Mouse (Mus musculus) liver, embryonic 16.5 days (tissue): ENCODE data around the gene Smarcd3. TPM values are rescaled to one million over a fixed set of nuclear protein-coding genes. Genes with fewer than 3 reads are reported as not detected.
"Not testable (repeated sequence)": the region's sequence is repeated elsewhere in the genome, so short reads cannot be mapped to it uniquely, and the experiment has no call there.

Experiments used
- ATAC-seq: fragments of 200-750 bp; cut with Nextera tagmentation; 2 replicates; pipeline ENCODE4 v1.8.0; 2017; ENCODE audit warnings: low read depth, mild to moderate bottlenecking, moderate number of reproducible peaks, moderate library complexity
- H3K27ac ChIP-seq: fragments of 300-500 bp; sonication (generic); 2 replicates; pipeline ENCODE4 v1.5.1; 2014; ENCODE audit warnings: mild to moderate bottlenecking, low read length
- H3K27me3 ChIP-seq: fragments of 300-500 bp; sonication (generic); 2 replicates; pipeline ENCODE4 v1.6.1; 2014; ENCODE audit warnings: low read depth, low read length, mixed read lengths; ENCODE audit not compliant: control insufficient read depth, insufficient read depth
- H3K36me3 ChIP-seq: fragments of 300-500 bp; sonication (generic); 2 replicates; pipeline ENCODE4 v1.6.1; 2014; ENCODE audit warnings: mild to moderate bottlenecking; ENCODE audit not compliant: control insufficient read depth, insufficient read depth
- H3K4me1 ChIP-seq: fragments of 300-500 bp; sonication (generic); 2 replicates; pipeline ENCODE4 v1.6.1; 2014; ENCODE audit warnings: low read depth, low read length, mixed read lengths; ENCODE audit not compliant: control insufficient read depth
- H3K4me2 ChIP-seq: fragments of 300-500 bp; sonication (generic); 2 replicates; pipeline ENCODE4 v1.6.1; 2014; ENCODE audit warnings: low read depth, low read length, mixed read lengths
- H3K4me3 ChIP-seq: fragments of 300-500 bp; sonication (generic); 2 replicates; pipeline ENCODE4 v1.5.1; 2014; ENCODE audit warnings: low read depth, mild to moderate bottlenecking, low read length
- H3K9ac ChIP-seq: fragments of 300-500 bp; sonication (generic); 2 replicates; pipeline ENCODE4 v1.6.1; 2014; ENCODE audit warnings: low read depth, low read length
- H3K9me3 ChIP-seq: fragments of 300-500 bp; sonication (generic); replicated peaks from 2 replicates; pipeline ENCODE4 v1.6.1; 2016; ENCODE audit warnings: low read length; ENCODE audit not compliant: control insufficient read depth
- WGBS: fragments of 180-500 bp; shearing (Covaris S2); extraction: QIAGEN DNeasy Blood & Tissue Kit; methylation state at CpG from one replicate; pipeline ENCODE4 v1.1.7; 2014; ENCODE audit not compliant: insufficient replicate concordance; 5-methylcytosine and 5-hydroxymethylcytosine counted together
- polyA plus RNA-seq: library from polyadenylated mRNA; unstranded; fragments of >200 nt; fragmentation: Nextera tagmentation; extraction: Ambion mirVana; gene quantifications from 2 replicates; pipeline ENCODE4 v1.2.1, GENCODE M21; 2015

Smarcd3 gene
- polyA plus RNA-seq, 1 experiment from 2014 or later: 1.3 TPM

DNA sequence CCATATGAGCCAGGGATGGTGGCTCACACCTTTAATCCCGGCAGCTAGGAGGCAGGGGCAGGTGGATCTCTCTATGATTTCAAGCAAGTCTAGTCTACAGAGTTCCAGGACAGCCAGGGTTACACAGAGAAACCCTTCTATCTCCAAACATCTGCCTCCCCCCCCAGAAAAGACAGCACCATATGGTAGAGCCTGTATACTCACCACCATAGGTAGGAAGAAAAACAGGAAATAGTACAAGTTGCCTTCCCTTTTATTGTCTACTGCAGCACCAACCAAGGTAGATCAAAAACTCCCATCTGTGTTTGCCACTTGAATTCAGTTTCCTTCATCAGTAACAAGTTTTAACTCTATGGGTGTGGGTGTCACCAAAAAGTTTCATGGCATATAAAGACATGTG lies 48.3 kb downstream of the Smarcd3 start:
- 81% methylated on average over 1 of the region's 1 CpGs for WGBS
- Histone ChIP-seq H3K4me3 (no peak overlapping the region), H3K27me3 (no peaks in the 10 kb centered on the region), H3K36me3 (peaks cover 12% of the 10 kb centered on the region), H3K9ac (no peak overlapping the region), H3K4me1 (peaks cover 14% of the 10 kb centered on the region; the same call in 1 of the 2 replicates), H3K9me3 (no peaks in the 10 kb centered on the region), H3K4me2 (peak overlapping the region; percentile 95), H3K27ac (no peak overlapping the region)
- no peak for ATAC-seq

DNA sequence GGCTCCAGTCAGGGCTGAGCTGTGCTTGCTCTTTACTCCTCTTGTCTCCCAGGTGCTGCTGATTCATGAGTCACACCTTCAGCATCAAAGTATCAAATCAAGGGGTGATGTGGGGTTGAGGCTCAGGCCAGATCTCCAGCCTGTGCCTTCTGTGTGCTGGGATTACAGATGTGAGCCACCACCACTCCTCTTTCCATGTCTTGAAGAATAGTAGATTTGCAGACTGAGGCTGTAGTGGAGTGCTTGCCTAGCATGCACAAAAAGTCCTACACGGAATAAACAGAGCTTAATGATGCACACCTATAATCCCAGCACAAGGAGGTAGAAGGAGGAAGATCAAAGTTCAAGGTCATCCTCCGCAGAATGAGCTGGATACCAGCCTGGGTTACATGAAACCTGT lies 67.5 kb downstream of the Smarcd3 start, which contains the start of gene 4931409K22Rik:
Gene 4931409K22Rik (minus strand): TSS at position 101 of the 400 bp plus-strand sequence.
- Histone ChIP-seq H3K27ac (no peak within 1 kb of the TSS), H3K36me3 (no peaks in the 10 kb centered on the region), H3K4me3 (no peak within 1 kb of the TSS), H3K27me3 (peaks cover 4% of the 10 kb centered on the region; the same call in 1 of the 2 replicates), H3K9me3 (no peaks in the 10 kb centered on the region), H3K9ac (no peak within 1 kb of the TSS), H3K4me1 (no peaks in the 10 kb centered on the region), H3K4me2 (no peak within 1 kb of the TSS)
- 42% methylated on average over 2 of the region's 2 CpGs for WGBS
- no peak for ATAC-seq

- H3K27ac ChIP-seq, H3K4me1 ChIP-seq, H3K4me3 ChIP-seq, H3K9ac ChIP-seq, H3K36me3 ChIP-seq, H3K9me3 ChIP-seq, ATAC-seq, H3K4me2 ChIP-seq: not testable (repeated sequence)
- peaks cover 13% of the 10 kb centered on the region for H3K27me3 ChIP-seq
- WGBS: 63% methylated on average over 7 of the region's 7 CpGs
These were observed 68.9 kb downstream of the Smarcd3 start for GRCm38 (mm10) chr5:24555335-24555734.

DNA sequence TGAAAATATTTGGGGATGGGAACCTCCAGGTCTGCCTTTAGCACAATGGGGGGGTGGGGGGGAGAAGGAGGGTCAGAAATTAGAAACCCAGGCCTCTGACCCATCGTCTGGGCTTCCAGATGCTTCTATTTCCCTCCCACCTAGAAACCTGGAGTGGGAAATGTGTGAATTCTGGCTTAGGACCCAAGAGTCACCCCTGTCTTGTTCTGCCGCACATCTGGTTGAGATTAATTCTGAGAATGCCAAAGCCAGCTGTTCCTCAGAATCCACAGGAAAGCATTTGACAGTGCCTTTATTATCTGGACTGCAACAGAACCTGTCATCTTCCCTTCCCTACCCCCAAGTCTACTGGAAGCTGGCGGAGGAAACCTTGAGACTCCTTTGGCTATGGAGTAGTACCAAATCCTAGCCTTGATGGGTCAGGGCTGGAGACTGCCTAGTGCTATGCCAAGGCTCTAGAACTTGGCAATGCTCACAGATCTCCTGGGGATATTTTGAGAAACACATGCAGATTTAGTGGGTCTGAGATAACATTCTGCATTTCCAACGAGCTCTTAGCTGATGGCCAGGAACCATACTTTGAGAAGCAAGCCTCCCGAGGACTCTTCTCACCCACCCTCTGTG lies 70.5 kb downstream of the Smarcd3 start:
- Histone ChIP-seq H3K4me1 (no peaks in the 10 kb centered on the region), H3K4me3 (no peak overlapping the region), H3K36me3 (no peaks in the 10 kb centered on the region), H3K9me3 (no peaks in the 10 kb centered on the region), H3K9ac (no peak overlapping the region), H3K27ac (no peak overlapping the region), H3K4me2 (no peak overlapping the region), H3K27me3 (peaks cover 20% of the 10 kb centered on the region)
- 50% methylated on average over 5 of the region's 5 CpGs for WGBS
- ATAC-seq: no peak

DNA sequence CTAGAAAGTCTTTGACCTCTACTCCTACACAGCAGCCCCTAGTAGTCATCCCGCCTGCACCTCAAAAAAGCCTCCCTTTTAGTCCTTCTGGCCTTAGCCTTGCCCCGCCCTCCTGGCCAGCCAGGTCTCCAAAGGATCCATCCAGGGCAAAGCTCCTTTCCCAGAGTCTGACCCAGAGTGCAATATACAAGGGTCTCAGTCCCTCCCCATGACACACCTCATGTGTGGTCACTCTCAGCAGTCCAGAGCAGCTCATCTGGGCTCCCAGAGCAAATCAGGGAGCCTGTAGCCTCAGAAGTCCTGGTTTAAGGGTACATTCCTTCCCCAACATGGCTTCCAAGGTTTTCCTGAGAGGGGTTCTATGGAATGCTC lies 72.9 kb downstream of the Smarcd3 start:
- Histone ChIP-seq H3K27me3 (peaks cover 20% of the 10 kb centered on the region), H3K4me3 (no peak overlapping the region), H3K4me1 (no peaks in the 10 kb centered on the region), H3K9ac (no peak overlapping the region), H3K9me3 (no peaks in the 10 kb centered on the region), H3K27ac (no peak overlapping the region), H3K4me2 (no peak overlapping the region), H3K36me3 (no peaks in the 10 kb centered on the region)
- no peak for ATAC-seq
- 36% methylated on average over 2 of the region's 2 CpGs for WGBS

- no peak overlapping the region for H3K9ac ChIP-seq
- peaks cover 20% of the 10 kb centered on the region for H3K27me3 ChIP-seq
- no peak for ATAC-seq
- no peak overlapping the region for H3K27ac ChIP-seq
- H3K4me3 ChIP-seq: no peak overlapping the region
- H3K4me2 ChIP-seq: no peak overlapping the region
- H3K4me1 ChIP-seq: no peaks in the 10 kb centered on the region
- H3K36me3 ChIP-seq: no peaks in the 10 kb centered on the region
- WGBS: 24% methylated on average over 26 of the region's 26 CpGs
- H3K9me3 ChIP-seq: no peaks in the 10 kb centered on the region
These were observed 73.5 kb downstream of the Smarcd3 start for GRCm38 (mm10) chr5:24550598-24551316.

- H3K4me3 ChIP-seq: no peak overlapping the region
- 63% methylated on average over 7 of the region's 7 CpGs for WGBS
- no peak overlapping the region for H3K9ac ChIP-seq
- no peaks in the 10 kb centered on the region for H3K9me3 ChIP-seq
- no peak overlapping the region for H3K4me2 ChIP-seq
- ATAC-seq: no peak
- no peaks in the 10 kb centered on the region for H3K36me3 ChIP-seq
- H3K27me3 ChIP-seq: peaks cover 4% of the 10 kb centered on the region; the same call in 1 of the 2 replicates
- no peak overlapping the region for H3K27ac ChIP-seq
- H3K4me1 ChIP-seq: no peaks in the 10 kb centered on the region; the same call in 1 of the 2 replicates
These were observed 81.6 kb downstream of the Smarcd3 start for GRCm38 (mm10) chr5:24542643-24543042.

DNA sequence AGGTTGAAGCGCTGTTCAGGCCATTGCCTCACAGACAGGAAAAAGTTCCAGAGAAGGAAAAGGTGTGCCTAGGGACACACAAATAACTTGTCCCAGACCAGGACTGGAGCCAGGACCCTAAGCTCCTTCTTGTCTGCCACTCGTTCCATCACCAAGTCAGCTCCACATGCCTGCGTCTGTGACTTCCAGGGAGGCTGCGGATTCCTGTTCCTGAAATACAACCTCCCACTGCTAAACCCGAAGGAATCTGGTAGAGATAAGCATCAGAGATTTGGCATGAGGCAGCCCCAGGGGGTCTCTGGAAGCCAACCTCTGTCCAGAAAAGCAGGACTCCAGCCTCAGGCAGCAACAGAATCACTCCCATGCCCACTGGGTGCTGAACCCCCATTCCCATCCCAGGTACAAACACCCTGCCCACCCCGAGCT lies 83.1 kb downstream of the Smarcd3 start:
- Histone ChIP-seq H3K4me1 (no peaks in the 10 kb centered on the region; the same call in 1 of the 2 replicates), H3K9ac (no peak overlapping the region), H3K9me3 (no peaks in the 10 kb centered on the region), H3K27me3 (peaks cover 7% of the 10 kb centered on the region), H3K36me3 (no peaks in the 10 kb centered on the region), H3K4me3 (no peak overlapping the region), H3K4me2 (no peak overlapping the region), H3K27ac (no peak overlapping the region)
- 22% methylated on average over 6 of the region's 6 CpGs for WGBS
- ATAC-seq: no peak
